Mouse (Mus musculus) cortical plate, adult 2 months (tissue): Measurements from ENCODE around the gene Eif4e.

ENCODE experiments used
- CTCF ChIP-seq: fragments of 200-500 bp; IDR thresholded peaks from 2 replicates; pipeline ENCODE4 v1.5.1; 2011; ENCODE audit warnings: mild to moderate bottlenecking, control low read depth, low read length; ENCODE audit not compliant: insufficient read depth; ENCODE audit errors: extremely low read depth
- POLR2A ChIP-seq: fragments of 200-500 bp; IDR thresholded peaks from 2 replicates; pipeline ENCODE4 v1.6.1; 2011; ENCODE audit warnings: mild to moderate bottlenecking, low read length, control low read depth; ENCODE audit not compliant: insufficient read depth; ENCODE audit errors: extremely low read depth

GRCm38 (mm10) chr3:138586213-138586612, 60.2 kb downstream of the Eif4e start:
- TF ChIP-seq POLR2A (no peak), CTCF (no peak)
